Mouse (Mus musculus): ENCODE results near the gene Zfp867. TPM values are rescaled to one million over a fixed set of nuclear protein-coding genes. Genes with fewer than 3 reads are reported as not detected.

Zfp867 gene
- total and polyA plus RNA-seq, 3 experiments = 0.12 to 1.3 TPM; not detected in 1

- no peaks in the 10 kb centered on the region for H3K4me1 ChIP-seq (ENCODE audit: control insufficient read depth in 1 of 2, insufficient read depth in 2 of 2, low read length in 2 of 2)
- H3K9me3 ChIP-seq (replicated peaks; ENCODE audit: insufficient read depth, low read length) = no peaks in the 10 kb centered on the region
- DNase-seq (ENCODE audit: low read depth, low spot score) = peak; percentile 73
- no peak overlapping the region for H3K9ac ChIP-seq (ENCODE audit: control insufficient read depth, low read depth, low read length, poor library complexity, severe bottlenecking)
- no peaks in the 10 kb centered on the region for H3K36me3 ChIP-seq (ENCODE audit: control insufficient read depth in 1 of 2, insufficient read depth in 2 of 2, low read length in 2 of 2)
- H3K27me3 ChIP-seq (ENCODE audit: control insufficient read depth in 1 of 2, insufficient read depth in 2 of 2, low read length in 2 of 2) = peaks cover 0 to 3% of the 10 kb centered on the region in 2 experiments; a peak in 2 of 4 replicates
- TF ChIP-seq SMC3 (IDR thresholded peaks at IDR 0.05; ENCODE audit: low read depth, low read length) (peak; percentile 92), JUND (IDR thresholded peaks at IDR 0.05; ENCODE audit: low read depth, low read length) (no peak), RAD21 (IDR thresholded peaks at IDR 0.05; ENCODE audit: low read depth, low read length) (peak; percentile 95), POLR2AphosphoS2 (IDR thresholded peaks at IDR 0.05; ENCODE audit: low read length) (no peak), BHLHE40 (IDR thresholded peaks at IDR 0.05; ENCODE audit: borderline replicate concordance, low read depth, low read length) (0 out of 2 replicates have a peak, but pooled peaks have one; percentile 20), ZNF384 (IDR thresholded peaks at IDR 0.05; ENCODE audit: low read depth, low read length) (no peak), CTCF (IDR thresholded peaks at IDR 0.05 in 2 of 3, conservative IDR thresholded peaks at IDR 0.05 in 1 of 3; ENCODE audit: control insufficient read depth in 1 of 3, insufficient read depth in 1 of 3, low read depth in 2 of 3, low read length in 3 of 3, poor library complexity in 1 of 3, severe bottlenecking in 1 of 3) (peak; percentile 46 to 90 (median 60)), MYC (IDR thresholded peaks at IDR 0.05; ENCODE audit: low read depth, low read length) (no peak), ZC3H11A (IDR thresholded peaks at IDR 0.05; ENCODE audit: low read depth, low read length) (peak; percentile 95)
- H3K27ac ChIP-seq (ENCODE audit: control insufficient read depth, low read depth, low read length) = no peak overlapping the region
- no peaks in the 10 kb centered on the region for H3K79me2 ChIP-seq (ENCODE audit: control insufficient read depth, insufficient read depth, low read length, poor library complexity)
- no peak overlapping the region for H3K4me3 ChIP-seq (ENCODE audit: control insufficient read depth in 1 of 2, insufficient read depth in 1 of 2, low read depth in 2 of 2, low read length in 2 of 2)
Measured at GRCm38 (mm10) chr11:59483212-59483611, 10.9 kb upstream of the Zfp867 start.

GRCm38 (mm10) chr11:59477240-59477639 lies 5.0 kb upstream of the Zfp867 start:
- Histone ChIP-seq H3K79me2 (ENCODE audit: control insufficient read depth, insufficient read depth, low read length, poor library complexity) (no peaks in the 10 kb centered on the region), H3K27ac (ENCODE audit: control insufficient read depth, low read depth, low read length) (no peak overlapping the region), H3K27me3 (ENCODE audit: control insufficient read depth in 1 of 2, insufficient read depth in 2 of 2, low read length in 2 of 2) (peaks cover 0 to 3% of the 10 kb centered on the region in 2 experiments; a peak in 3 of 4 replicates), H3K9ac (ENCODE audit: control insufficient read depth, low read depth, low read length, poor library complexity, severe bottlenecking) (no peak overlapping the region), H3K9me3 (replicated peaks; ENCODE audit: insufficient read depth, low read length) (no peaks in the 10 kb centered on the region), H3K36me3 (ENCODE audit: control insufficient read depth in 1 of 2, insufficient read depth in 2 of 2, low read length in 2 of 2) (no peaks in the 10 kb centered on the region), H3K4me3 (ENCODE audit: control insufficient read depth in 1 of 2, insufficient read depth in 1 of 2, low read depth in 2 of 2, low read length in 2 of 2) (no peak overlapping the region; a peak in 1 of 4 replicates), H3K4me1 (ENCODE audit: control insufficient read depth in 1 of 2, insufficient read depth in 2 of 2, low read length in 2 of 2) (peaks cover 0 to 6% of the 10 kb centered on the region in 2 experiments; a peak in 1 of 4 replicates)
- TF ChIP-seq MXI1 (IDR thresholded peaks at IDR 0.05; ENCODE audit: low read depth, low read length) (peak; percentile 38; the same call in 1 of the 2 replicates), JUND (IDR thresholded peaks at IDR 0.05; ENCODE audit: low read depth, low read length) (no peak), ZKSCAN1 (IDR thresholded peaks at IDR 0.05; ENCODE audit: low read depth, low read length) (no peak), MAZ (IDR thresholded peaks at IDR 0.05; ENCODE audit: low read depth, low read length) (no peak), GATA1 (IDR thresholded peaks at IDR 0.05; ENCODE audit: low read depth, low read length) (no peak), CTCF (IDR thresholded peaks at IDR 0.05 in 2 of 3, conservative IDR thresholded peaks at IDR 0.05 in 1 of 3; ENCODE audit: control insufficient read depth in 1 of 3, insufficient read depth in 1 of 3, low read depth in 2 of 3, low read length in 3 of 3, poor library complexity in 1 of 3, severe bottlenecking in 1 of 3) (no peak), KAT2A (conservative IDR thresholded peaks at IDR 0.05; ENCODE audit: low read depth, low read length) (0 out of 2 replicates have a peak, but pooled peaks have one; percentile 24), ZNF384 (IDR thresholded peaks at IDR 0.05; ENCODE audit: low read depth, low read length) (no peak), ETS1 (IDR thresholded peaks at IDR 0.05; ENCODE audit: low read depth, low read length) (no peak), USF1 (IDR thresholded peaks at IDR 0.05; ENCODE audit: low read depth, low read length) (peak; percentile 91), USF2 (IDR thresholded peaks at IDR 0.05; ENCODE audit: borderline replicate concordance in 1 of 2, insufficient read depth in 1 of 2, low read depth in 1 of 2, low read length in 2 of 2) (peak in 1 of 2 experiments; percentile 70; a peak in 1 of 4 replicates), POLR2AphosphoS5 (IDR thresholded peaks at IDR 0.05; ENCODE audit: borderline replicate concordance, low read depth, low read length) (no peak), NELFE (IDR thresholded peaks at IDR 0.05; ENCODE audit: low read depth, low read length) (no peak)
- DNase-seq (ENCODE audit: low read depth, low spot score) = peak; percentile 38

Data from MEL (cell line).